Mouse (Mus musculus): ENCODE results near the gene Prf1. TPM values are rescaled to one million over a fixed set of nuclear protein-coding genes. Genes with fewer than 3 reads are reported as not detected.
A peak's percentile ranks its signal among the peaks of the same experiment; 100 is the strongest.

The Prf1 gene
- polyA plus RNA-seq, 1 experiment from 2014 or later, result not detected

- whole genome bisulfite sequencing, result 63% methylated on average over 7 of the region's 7 CpGs
- no peaks in the 10 kb centered on the region for H3K9me3 ChIP-seq (ENCODE audit: control insufficient read depth)
- H3K27me3 ChIP-seq (replicated peaks; ENCODE audit: control insufficient read depth, insufficient read depth, low read length), result peaks cover 20% of the 10 kb centered on the region
- no peak for TF ChIP-seq CTCF (IDR thresholded peaks at IDR 0.05; ENCODE audit: low read depth)
- ATAC-seq, result no peak
- H3K27ac ChIP-seq (ENCODE audit: low read depth, low read length), result no peak overlapping the region
- H3K9ac ChIP-seq (ENCODE audit: low read depth, low read length), result no peak overlapping the region
- H3K4me1 ChIP-seq (replicated peaks; ENCODE audit: control insufficient read depth, insufficient read depth, low read length), result no peaks in the 10 kb centered on the region; the same call in 1 of the 2 replicates
- no peaks in the 10 kb centered on the region for H3K36me3 ChIP-seq (ENCODE audit: control insufficient read depth, insufficient read depth)
- peak overlapping the region; percentile 87 for H3K4me2 ChIP-seq (replicated peaks; ENCODE audit: low read depth)
- peak overlapping the region; percentile 39 for H3K4me3 ChIP-seq (ENCODE audit: low read depth, low read length)
Observed at GRCm38 (mm10) chr10:61273844-61274215, 23.8 kb upstream of the Prf1 start.

GRCm38 (mm10) chr10:61274532-61274931, 23.1 kb upstream of the Prf1 start:
- WGBS, result 59% methylated on average over 2 of the region's 2 CpGs

GRCm38 (mm10) chr10:61275669-61276110, 21.9 kb upstream of the Prf1 start:
- Histone ChIP-seq H3K36me3 (ENCODE audit: control insufficient read depth, insufficient read depth) (no peaks in the 10 kb centered on the region), H3K4me3 (ENCODE audit: low read depth, low read length) (no peak overlapping the region), H3K4me1 (replicated peaks; ENCODE audit: control insufficient read depth, insufficient read depth, low read length) (no peaks in the 10 kb centered on the region; the same call in 1 of the 2 replicates), H3K4me2 (replicated peaks; ENCODE audit: low read depth) (no peak overlapping the region), H3K9ac (ENCODE audit: low read depth, low read length) (no peak overlapping the region), H3K27me3 (replicated peaks; ENCODE audit: control insufficient read depth, insufficient read depth, low read length) (peaks cover 20% of the 10 kb centered on the region), H3K9me3 (ENCODE audit: control insufficient read depth) (no peaks in the 10 kb centered on the region), H3K27ac (ENCODE audit: low read depth, low read length) (no peak overlapping the region)
- ATAC-seq, result peak; percentile 35; the same call in 1 of the 2 replicates
- TF ChIP-seq CTCF (IDR thresholded peaks at IDR 0.05; ENCODE audit: low read depth), result peak; percentile 90
- 5% methylated on average over 5 of the region's 5 CpGs for WGBS

More at GRCm38 (mm10) chr10:61274532-61274931, 23.1 kb upstream of the Prf1 start:
- Histone ChIP-seq H3K36me3 (ENCODE audit: control insufficient read depth, insufficient read depth) (no peaks in the 10 kb centered on the region), H3K4me3 (ENCODE audit: low read depth, low read length) (no peak overlapping the region), H3K9ac (ENCODE audit: low read depth, low read length) (no peak overlapping the region), H3K27ac (ENCODE audit: low read depth, low read length) (no peak overlapping the region), H3K4me1 (replicated peaks; ENCODE audit: control insufficient read depth, insufficient read depth, low read length) (no peaks in the 10 kb centered on the region; the same call in 1 of the 2 replicates), H3K4me2 (replicated peaks; ENCODE audit: low read depth) (no peak overlapping the region), H3K27me3 (replicated peaks; ENCODE audit: control insufficient read depth, insufficient read depth, low read length) (peaks cover 20% of the 10 kb centered on the region), H3K9me3 (ENCODE audit: control insufficient read depth) (no peaks in the 10 kb centered on the region)
- TF ChIP-seq CTCF (IDR thresholded peaks at IDR 0.05; ENCODE audit: low read depth), result no peak
- no peak for ATAC-seq

- Histone ChIP-seq H3K4me3 (ENCODE audit: low read depth, low read length) (no peak overlapping the region), H3K27ac (ENCODE audit: low read depth, low read length) (no peak overlapping the region), H3K9ac (ENCODE audit: low read depth, low read length) (no peak overlapping the region), H3K9me3 (ENCODE audit: control insufficient read depth) (no peaks in the 10 kb centered on the region), H3K4me1 (replicated peaks; ENCODE audit: control insufficient read depth, insufficient read depth, low read length) (no peaks in the 10 kb centered on the region; the same call in 1 of the 2 replicates), H3K36me3 (ENCODE audit: control insufficient read depth, insufficient read depth) (no peaks in the 10 kb centered on the region), H3K4me2 (replicated peaks; ENCODE audit: low read depth) (no peak overlapping the region), H3K27me3 (replicated peaks; ENCODE audit: control insufficient read depth, insufficient read depth, low read length) (peaks cover 14% of the 10 kb centered on the region)
- WGBS, result 94% methylated on average over 6 of the region's 6 CpGs
- no peak for ATAC-seq
- TF ChIP-seq CTCF (IDR thresholded peaks at IDR 0.05; ENCODE audit: low read depth), result no peak
Observed at GRCm38 (mm10) chr10:61277051-61277450, 20.6 kb upstream of the Prf1 start.

- no peak overlapping the region for H3K4me3 ChIP-seq (ENCODE audit: low read depth, low read length)
- H3K9me3 ChIP-seq (ENCODE audit: control insufficient read depth), result no peaks in the 10 kb centered on the region
- no peak overlapping the region for H3K9ac ChIP-seq (ENCODE audit: low read depth, low read length)
Observed at GRCm38 (mm10) chr10:61277918-61278674, 19.5 kb upstream of the Prf1 start.

GRCm38 (mm10) chr10:61281115-61281514, 16.5 kb upstream of the Prf1 start:
- ATAC-seq, result no peak
- no peaks in the 10 kb centered on the region for H3K9me3 ChIP-seq (ENCODE audit: control insufficient read depth)
- no peaks in the 10 kb centered on the region for H3K4me1 ChIP-seq (replicated peaks; ENCODE audit: control insufficient read depth, insufficient read depth, low read length)
- H3K27ac ChIP-seq (ENCODE audit: low read depth, low read length), result no peak overlapping the region
- no peak overlapping the region for H3K4me2 ChIP-seq (replicated peaks; ENCODE audit: low read depth)
- no peaks in the 10 kb centered on the region for H3K27me3 ChIP-seq (replicated peaks; ENCODE audit: control insufficient read depth, insufficient read depth, low read length)
- H3K9ac ChIP-seq (ENCODE audit: low read depth, low read length), result no peak overlapping the region
- TF ChIP-seq CTCF (IDR thresholded peaks at IDR 0.05; ENCODE audit: low read depth), result no peak
- H3K4me3 ChIP-seq (ENCODE audit: low read depth, low read length), result no peak overlapping the region
- 73% methylated on average over 5 of the region's 5 CpGs for WGBS
- H3K36me3 ChIP-seq (ENCODE audit: control insufficient read depth, insufficient read depth), result no peaks in the 10 kb centered on the region

More at GRCm38 (mm10) chr10:61277918-61278674, 19.5 kb upstream of the Prf1 start:
- Histone ChIP-seq H3K36me3 (ENCODE audit: control insufficient read depth, insufficient read depth) (no peaks in the 10 kb centered on the region), H3K4me1 (replicated peaks; ENCODE audit: control insufficient read depth, insufficient read depth, low read length) (no peaks in the 10 kb centered on the region), H3K27ac (ENCODE audit: low read depth, low read length) (no peak overlapping the region), H3K4me2 (replicated peaks; ENCODE audit: low read depth) (no peak overlapping the region), H3K27me3 (replicated peaks; ENCODE audit: control insufficient read depth, insufficient read depth, low read length) (peaks cover 6% of the 10 kb centered on the region)
- no peak for ATAC-seq
- 44% methylated on average over 14 of the region's 14 CpGs for WGBS
- no peak for TF ChIP-seq CTCF (IDR thresholded peaks at IDR 0.05; ENCODE audit: low read depth)
